Mouse (Mus musculus) embryonic fibroblast, embryonic 13.5 days (primary cell): ENCODE measurements around the gene Trim50.

Experiments used
- CTCF ChIP-seq: IDR thresholded peaks from 2 replicates; pipeline ENCODE4 v1.5.1; 2011; ENCODE audit warnings: mild to moderate bottlenecking, control low read depth, low read length, moderate library complexity, borderline replicate concordance; ENCODE audit not compliant: insufficient read depth
- POLR2A ChIP-seq: IDR thresholded peaks from 2 replicates; pipeline ENCODE4 v1.6.1; 2011; ENCODE audit warnings: low read depth, mild to moderate bottlenecking, control low read depth, low read length, moderate library complexity

DNA sequence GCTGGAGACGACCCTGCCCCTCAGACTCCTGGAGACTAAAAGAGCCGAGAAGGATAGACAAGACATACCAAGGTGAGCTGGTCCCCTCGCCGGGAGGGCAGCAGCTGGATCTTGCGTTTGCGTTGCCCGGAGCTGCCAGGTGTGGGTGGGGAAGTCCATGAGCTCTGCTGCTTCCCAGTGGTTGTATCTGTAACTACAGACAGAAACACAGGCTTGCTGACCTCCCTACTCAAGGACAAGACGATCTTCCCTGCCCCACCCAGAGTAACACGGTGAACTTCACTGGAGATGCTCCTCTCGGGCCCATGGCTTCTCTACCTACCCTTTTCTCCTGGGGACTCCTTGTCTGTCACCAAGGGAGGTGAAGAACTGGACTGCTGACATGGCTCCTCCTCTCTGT is 30.7 kb downstream of the Trim50 start:
- TF ChIP-seq POLR2A (no peak), CTCF (no peak)
